Comparison of ENCODE assay signal across 11 mouse cellular contexts in the genomic region with DNA sequence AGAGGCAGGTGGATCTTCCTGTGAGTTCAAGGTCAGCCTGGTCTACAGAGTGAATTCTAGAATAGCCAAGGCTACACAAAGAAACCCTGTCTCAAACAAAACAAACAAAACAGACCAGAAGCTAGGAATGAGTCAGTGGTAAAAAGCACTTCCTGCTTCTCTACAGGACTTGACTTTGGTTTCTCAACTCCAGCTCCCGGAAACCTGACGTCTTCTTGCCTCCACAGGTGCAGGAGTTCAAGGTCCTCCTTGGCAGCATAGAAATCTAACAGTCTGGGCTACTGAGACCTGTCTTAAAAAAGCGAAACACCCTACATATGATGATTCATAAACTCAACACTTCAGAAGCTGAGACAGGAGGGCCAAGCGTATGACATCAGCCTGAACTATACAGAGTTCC. TPM values are rescaled to one million over a fixed set of nuclear protein-coding genes. Genes with fewer than 3 reads are reported as not detected.
DNase-seq lines count a peak whose midpoint lies in the region; ATAC-seq and TF ChIP-seq lines count a peak whose summit lies in the region.
"Had no signal": no experiment of that assay in that cellular context is flagged by ENCODE, and none has a peak within 500 bp of the region (broad histone marks: within the 10 kb centered on the region; RNA-seq: fewer than 3 reads in every experiment).

No protein-coding gene starts in this region.

- dilution Hi-C loops in CH12.LX (cut with MboI; ENCODE audit: extremely low pct_ligation_motif_present, extremely low pct_unique_long_range_greater_than_20kb, low sequenced_read_pairs) = no loop called here

- ATAC-seq in heart, embryonic 13.5 days (ENCODE audit: extremely low read depth, insufficient number of reproducible peaks, low FRiP score, low TSS enrichment) = no peak
- ATAC-seq in intestine, embryonic 15.5 days = peak; percentile 61
- ATAC-seq in stomach, postnatal 0 days (ENCODE audit: low FRiP score, low TSS enrichment) = peak; percentile 76
- ATAC-seq: liver, embryonic 12.5 days had no signal

- H3K79me2 ChIP-seq in CH12.LX (replicated peaks; ENCODE audit: control insufficient read depth, extremely low read depth, insufficient read depth, poor library complexity, severe bottlenecking) = peaks cover 3% of the 10 kb centered on the region; the same call in 1 of the 2 replicates

- WGBS in heart, embryonic 13.5 days = 36% methylated on average over 4 of the region's 4 CpGs
- WGBS in intestine, embryonic 15.5 days = 42% methylated on average over 4 of the region's 4 CpGs
- 45% methylated on average over 4 of the region's 4 CpGs for WGBS in stomach, postnatal 0 days

- H3K9ac ChIP-seq in heart, embryonic 13.5 days = no peak overlapping the region
- no peak overlapping the region for H3K9ac ChIP-seq in CH12.LX (ENCODE audit: insufficient read depth, low read depth)
- no peak overlapping the region for H3K9ac ChIP-seq in intestine, embryonic 15.5 days
- no peak overlapping the region for H3K9ac ChIP-seq in stomach, postnatal 0 days (ENCODE audit: low read length)
- H3K9ac ChIP-seq: hindbrain, embryonic 14.5 days; liver, embryonic 12.5 days had no signal

- H3K9me3 ChIP-seq in heart, embryonic 13.5 days = no peaks in the 10 kb centered on the region
- no peaks in the 10 kb centered on the region for H3K9me3 ChIP-seq in CH12.LX (replicated peaks; ENCODE audit: low read length)
- no peaks in the 10 kb centered on the region for H3K9me3 ChIP-seq in intestine, embryonic 15.5 days
- H3K9me3 ChIP-seq in stomach, postnatal 0 days (ENCODE audit: control insufficient read depth, low read length) = no peaks in the 10 kb centered on the region
- H3K9me3 ChIP-seq: liver, embryonic 12.5 days; midbrain, embryonic 10.5 days had no signal

- TF ChIP-seq POLR2A in CH12.LX (IDR thresholded peaks at IDR 0.05; ENCODE audit: low read depth, low read length) = no peak

- H3K4me1 ChIP-seq in heart, embryonic 13.5 days = peaks cover 36% of the 10 kb centered on the region
- peaks cover 28 to 76% of the 10 kb centered on the region in 2 experiments for H3K4me1 ChIP-seq in CH12.LX (ENCODE audit: control insufficient read depth in 1 of 2, insufficient read depth in 2 of 2)
- peaks cover 11% of the 10 kb centered on the region; the same call in 1 of the 2 replicates for H3K4me1 ChIP-seq in intestine, embryonic 15.5 days (replicated peaks)
- H3K4me1 ChIP-seq in stomach, postnatal 0 days (replicated peaks; ENCODE audit: control insufficient read depth, insufficient read depth) = 0 out of 2 replicates have a peak, but pooled peaks cover 3% of the 10 kb centered on the region

- no peak for TF ChIP-seq CTCF in CH12.LX (conservative IDR thresholded peaks at IDR 0.05 in 1 of 2, IDR thresholded peaks at IDR 0.05 in 1 of 2; ENCODE audit: low read depth in 2 of 2, low read length in 2 of 2)
- TF ChIP-seq CTCF in stomach, postnatal 0 days (IDR thresholded peaks at IDR 0.05; ENCODE audit: low read depth) = no peak

- peak overlapping the region; percentile 85 for H3K27ac ChIP-seq in heart, embryonic 13.5 days (replicated peaks)
- H3K27ac ChIP-seq in CH12.LX (ENCODE audit: insufficient read depth, low read depth) = peak overlapping the region; percentile 16; the same call in 1 of the 2 replicates
- H3K27ac ChIP-seq in intestine, embryonic 15.5 days = peak overlapping the region; percentile 45
- peak overlapping the region; percentile 65; the same call in 1 of the 2 replicates for H3K27ac ChIP-seq in stomach, postnatal 0 days (replicated peaks)
- H3K27ac ChIP-seq: hindbrain, embryonic 14.5 days; liver, embryonic 12.5 days; midbrain, embryonic 10.5 days had no signal

- in situ Hi-C loops in CH12.LX (cut with MboI; ENCODE audit: low pct_ligation_motif_present, low pct_unique_long_range_greater_than_20kb, low sequenced_read_pairs) = no loop called here

- no peak; the same call in 1 of the 2 replicates for TF ChIP-seq RAD21 in CH12.LX (IDR thresholded peaks at IDR 0.05; ENCODE audit: low read depth, low read length)

- TF ChIP-seq EP300 in CH12.LX (IDR thresholded peaks at IDR 0.05; ENCODE audit: low read length) = peak; percentile 88
- no peak for TF ChIP-seq EP300 in stomach, postnatal 0 days (optimal IDR thresholded peaks at IDR 0.05)

- DNase-seq in heart, postnatal 14 days = no peak
- DNase-seq in CH12.LX (ENCODE audit: extremely low read depth) (peak; percentile 79), MN1 (ENCODE audit: low spot score) (no peak)
- no peak for DNase-seq in stomach, postnatal 0 days (ENCODE audit: low spot score)
- DNase-seq in layer of hippocampus, adult 18-20 months (ENCODE audit: low spot score in 2 of 2) = no peak
- DNase-seq in layer of hippocampus, postnatal 10 days (ENCODE audit: low spot score in 2 of 2) = no peak

- H3K4me2 ChIP-seq in heart, embryonic 13.5 days = peak overlapping the region; percentile 13; the same call in 1 of the 2 replicates
- no peak overlapping the region for H3K4me2 ChIP-seq in CH12.LX (ENCODE audit: insufficient read depth, low read depth, poor library complexity, severe bottlenecking)
- no peak overlapping the region for H3K4me2 ChIP-seq in intestine, embryonic 15.5 days (replicated peaks)
- H3K4me2 ChIP-seq in stomach, postnatal 0 days (replicated peaks; ENCODE audit: low read depth) = no peak overlapping the region
- H3K4me2 ChIP-seq: hindbrain, embryonic 14.5 days; liver, embryonic 12.5 days had no signal

- intact Hi-C loops in heart, postnatal 14 days (cut with DNase I) = no loop called here

- no peaks in the 10 kb centered on the region for H3K27me3 ChIP-seq in heart, embryonic 13.5 days (replicated peaks)
- H3K27me3 ChIP-seq in CH12.LX (replicated peaks) = no peaks in the 10 kb centered on the region
- H3K27me3 ChIP-seq in intestine, embryonic 15.5 days (replicated peaks) = no peaks in the 10 kb centered on the region
- no peaks in the 10 kb centered on the region for H3K27me3 ChIP-seq in stomach, postnatal 0 days (ENCODE audit: control insufficient read depth, insufficient read depth, low read length)
- H3K27me3 ChIP-seq: liver, embryonic 12.5 days had no signal

- no peaks in the 10 kb centered on the region for H3K36me3 ChIP-seq in heart, embryonic 13.5 days
- H3K36me3 ChIP-seq in CH12.LX (replicated peaks in 1 of 2; ENCODE audit: control insufficient read depth in 1 of 2, insufficient read depth in 1 of 2, low read length in 1 of 2) = peaks cover 0 to 12% of the 10 kb centered on the region in 2 experiments
- no peaks in the 10 kb centered on the region for H3K36me3 ChIP-seq in intestine, embryonic 15.5 days
- no peaks in the 10 kb centered on the region for H3K36me3 ChIP-seq in stomach, postnatal 0 days (ENCODE audit: control insufficient read depth, insufficient read depth, low read length)
- H3K36me3 ChIP-seq: liver, embryonic 12.5 days; midbrain, embryonic 10.5 days had no signal

- H3K4me3 ChIP-seq in heart, embryonic 13.5 days = no peak overlapping the region
- peak overlapping the region in 1 of 3 experiments; percentile 2 for H3K4me3 ChIP-seq in CH12.LX (replicated peaks in 1 of 3; ENCODE audit: low read depth in 2 of 3, low read length in 2 of 3, poor library complexity in 1 of 3)
- no peak overlapping the region for H3K4me3 ChIP-seq in intestine, embryonic 15.5 days (replicated peaks)
- no peak overlapping the region for H3K4me3 ChIP-seq in stomach, postnatal 0 days (ENCODE audit: low read depth, low read length)
- H3K4me3 ChIP-seq: liver, embryonic 12.5 days; midbrain, embryonic 10.5 days had no signal

TF ChIP-seq in CH12.LX, 34 proteins besides CTCF, POLR2A, EP300 and RAD21:
- TF ChIP-seq IRF4 (IDR thresholded peaks at IDR 0.05; ENCODE audit: low read depth, low read length) (peak; percentile 92), USF1 (IDR thresholded peaks at IDR 0.05; ENCODE audit: low read depth, low read length) (no peak), ZKSCAN1 (IDR thresholded peaks at IDR 0.05; ENCODE audit: borderline replicate concordance, low read depth, low read length) (no peak), ELF1 (IDR thresholded peaks at IDR 0.05; ENCODE audit: low read depth, low read length) (peak; percentile 85), SMC3 (IDR thresholded peaks at IDR 0.05; ENCODE audit: low read depth, low read length) (0 out of 2 replicates have a peak, but pooled peaks have one; percentile 4), HCFC1 (IDR thresholded peaks at IDR 0.05; ENCODE audit: low read depth, low read length) (peak; percentile 25; the same call in 1 of the 2 replicates), MEF2A (IDR thresholded peaks at IDR 0.05; ENCODE audit: borderline replicate concordance, low read depth, low read length) (peak; percentile 53; the same call in 1 of the 2 replicates), ETS1 (conservative IDR thresholded peaks at IDR 0.05; ENCODE audit: low read depth, low read length) (peak; percentile 57), RCOR1 (conservative IDR thresholded peaks at IDR 0.05; ENCODE audit: low read depth, low read length) (peak; percentile 75; the same call in 1 of the 2 replicates), JUN (IDR thresholded peaks at IDR 0.05; ENCODE audit: insufficient read depth, low read depth, low read length) (peak; percentile 74), BHLHE40 (IDR thresholded peaks at IDR 0.05; ENCODE audit: low read depth, low read length) (peak; percentile 59), KAT2A (IDR thresholded peaks at IDR 0.05; ENCODE audit: insufficient replicate concordance, low read length) (no peak), JUND (conservative IDR thresholded peaks at IDR 0.05; ENCODE audit: low read depth, low read length) (peak; percentile 87), MXI1 (IDR thresholded peaks at IDR 0.05; ENCODE audit: low read depth, low read length) (peak; percentile 23; the same call in 1 of the 2 replicates)

RNA-seq across cellular contexts. Expression of gene Tbc1d14, which starts 39.2 kb away (rescaled TPM):
- 15.3 and 15.7 TPM in 2 replicates for polyA plus RNA-seq in heart, embryonic 13.5 days (2015; fragmentation: Nextera tagmentation; extraction: Ambion mirVana)
- 10 to 100 TPM; 14.5 to 17.0 TPM for total RNA-seq in heart, postnatal 14 days (2021)
- total RNA-seq in CH12.LX (2012; rRNA removed) (8.5 and 10.1 TPM in 2 replicates), CH12.LX (2014; rRNA removed) (4.4 and 5.7 TPM in 2 replicates)
- polyA plus RNA-seq in CH12.LX (2012; ENCODE audit: insufficient read length, low read depth) = 24.4 and 29.1 TPM in 2 replicates
- 30.0 and 30.3 TPM in 2 replicates for polyA plus RNA-seq in intestine, embryonic 15.5 days (2015; fragmentation: Nextera tagmentation; extraction: Ambion mirVana)
- polyA plus RNA-seq in stomach, postnatal 0 days (2015; fragmentation: Nextera tagmentation; extraction: Ambion mirVana) = 22.1 and 22.8 TPM in 2 replicates
- total RNA-seq in layer of hippocampus, adult 18-20 months (2021) = 10 to 100 TPM; 82.2 to 92.2 TPM
- 10 to 100 TPM; 90.1 to 92.7 TPM for total RNA-seq in layer of hippocampus, postnatal 10 days (2021)

Comparison
In these comparisons a context has a peak if more than half of its experiments do, and no peak if none do; other contexts are left out.
1. H3K27ac ChIP-seq: peak in every context shown above with its lines; median percentile 85 in heart, embryonic 13.5 days; 65 in stomach, postnatal 0 days; 45 in intestine, embryonic 15.5 days; 16 in CH12.LX.
2. RNA of gene Tbc1d14, which starts 39.2 kb away (total RNA-seq): 90.1 to 92.7 TPM in layer of hippocampus, postnatal 10 days and 82.2 to 92.2 TPM in layer of hippocampus, adult 18-20 months; 14.5 to 17.0 TPM in heart, postnatal 14 days and 4.4 to 10.1 TPM in CH12.LX; every median in the first group is over 4 times any median in the second.